Mouse (Mus musculus): Measurements from ENCODE around the gene Cisd3. TPM values are rescaled to one million over a fixed set of nuclear protein-coding genes. Genes with fewer than 3 reads are reported as not detected.

Cisd3 gene
- 46.0 TPM for polyA plus RNA-seq (2014; fragmentation: Illumina TruSeq; extraction: RNeasy Lipid Tissue Mini Kit (QIAGEN cat#74804); ENCODE audit: insufficient read depth, low read depth, low replicate concordance)

DNA sequence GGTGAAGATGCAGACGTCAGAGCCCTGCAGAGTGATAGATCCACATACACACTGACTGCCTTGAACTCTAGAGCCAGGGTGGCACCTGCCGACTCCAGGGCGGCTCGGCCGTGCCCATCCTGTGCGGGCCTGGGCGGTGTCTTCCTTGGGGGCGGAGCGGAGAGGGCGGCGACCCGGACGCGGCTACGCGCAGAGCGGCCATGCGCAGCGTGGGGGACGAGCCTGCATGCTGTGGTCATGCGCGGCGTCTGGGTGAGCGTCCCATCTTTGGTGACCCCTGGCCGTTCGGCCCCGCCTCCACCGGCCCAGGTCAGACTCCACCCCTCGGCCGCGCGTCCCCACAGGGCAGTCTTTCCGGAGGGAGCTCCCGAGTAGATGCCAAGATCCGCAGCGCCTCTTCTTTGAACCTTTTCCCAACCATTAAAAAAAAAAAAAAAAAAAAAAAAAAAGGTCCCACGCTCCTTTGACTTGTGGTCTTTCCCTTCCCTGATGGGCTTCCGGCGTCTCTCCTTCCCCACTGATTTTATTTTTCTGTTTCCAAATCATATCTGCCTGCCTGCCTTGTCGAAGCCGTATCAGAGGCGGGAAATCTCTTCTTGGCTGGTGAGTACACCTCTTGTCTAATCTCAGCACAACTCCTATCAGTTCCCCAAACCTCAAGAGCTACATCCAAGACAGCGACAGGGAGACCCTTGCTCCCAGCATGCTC, at the start of gene Cisd3:
Gene Cisd3 (plus strand): TSS at position 214 of the 709 bp plus-strand sequence.

DNA sequence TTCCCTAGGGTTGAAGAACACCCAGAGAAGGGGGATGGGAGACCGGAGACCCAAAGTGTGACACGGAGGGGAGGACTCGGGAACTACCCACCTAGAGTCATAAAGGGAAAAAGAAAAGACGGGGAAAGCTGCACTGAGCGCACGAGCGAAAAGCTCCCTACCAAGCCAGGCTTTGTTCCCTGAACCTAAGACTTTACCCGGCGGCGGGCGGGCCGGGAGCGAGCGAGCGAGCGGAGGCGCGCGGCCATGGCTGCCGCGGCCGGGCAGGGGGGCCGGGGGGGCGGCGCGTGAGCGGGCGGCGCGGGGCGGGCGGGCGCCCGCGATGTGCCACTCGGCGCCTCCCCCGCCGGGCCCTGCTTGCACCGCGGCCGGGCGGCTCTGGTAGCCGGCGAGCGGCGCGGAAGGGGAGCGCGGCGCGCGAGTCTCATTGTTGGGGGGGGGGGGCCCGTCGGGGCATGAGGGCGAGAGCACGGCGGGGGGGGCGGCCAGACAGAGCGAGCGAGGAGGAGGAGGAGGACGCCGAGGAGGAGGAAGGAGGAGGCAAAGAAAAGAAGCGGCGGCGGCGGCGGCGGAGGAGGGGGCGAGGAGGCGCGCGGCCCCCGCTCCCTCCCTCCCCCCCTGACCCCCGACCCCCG, 22.6 kb upstream of the Cisd3 start, which contains the start of gene Mllt6:
Gene Mllt6 (plus strand): TSS at position 522 of the 635 bp plus-strand sequence.

DNA sequence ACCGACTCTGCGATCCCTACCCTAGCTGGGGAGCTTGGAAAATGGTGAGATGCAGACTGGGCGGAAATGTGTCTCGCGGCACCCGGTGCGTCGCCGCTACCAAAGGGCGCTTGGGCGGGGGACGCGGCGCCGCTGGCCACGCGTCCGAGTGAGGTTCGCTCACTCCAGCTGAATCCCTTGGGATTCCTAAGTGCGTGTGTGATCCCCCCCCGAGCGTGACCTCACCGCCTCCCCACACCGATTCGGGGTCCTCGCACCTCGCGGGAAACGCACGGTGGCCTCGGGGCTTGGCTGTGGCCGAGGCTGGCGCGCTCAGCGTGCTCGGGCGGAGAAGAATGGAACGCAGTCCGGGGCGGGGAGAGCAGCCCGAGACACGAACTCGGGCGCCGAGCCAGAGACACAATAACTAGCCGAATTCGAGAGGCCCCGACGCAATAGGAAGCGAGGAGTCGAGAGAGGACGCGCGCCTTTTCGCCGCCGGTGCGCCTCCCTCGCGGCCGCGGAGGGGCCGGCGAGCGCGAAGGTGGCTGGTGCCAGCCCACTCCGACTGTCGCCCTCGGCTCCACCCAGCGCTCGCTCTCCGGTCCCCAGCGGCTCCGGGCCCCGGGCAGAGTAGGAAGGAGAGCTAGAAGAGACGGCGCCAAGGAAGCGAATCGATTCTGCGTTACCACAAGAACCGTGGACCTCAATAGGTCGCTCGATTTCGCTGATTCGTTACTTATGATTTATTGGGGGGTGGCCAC, 14.5 kb downstream of the Cisd3 start, which contains the start of gene Pcgf2:
Gene Pcgf2 (minus strand): TSS at position 495 of the 743 bp plus-strand sequence.

DNA sequence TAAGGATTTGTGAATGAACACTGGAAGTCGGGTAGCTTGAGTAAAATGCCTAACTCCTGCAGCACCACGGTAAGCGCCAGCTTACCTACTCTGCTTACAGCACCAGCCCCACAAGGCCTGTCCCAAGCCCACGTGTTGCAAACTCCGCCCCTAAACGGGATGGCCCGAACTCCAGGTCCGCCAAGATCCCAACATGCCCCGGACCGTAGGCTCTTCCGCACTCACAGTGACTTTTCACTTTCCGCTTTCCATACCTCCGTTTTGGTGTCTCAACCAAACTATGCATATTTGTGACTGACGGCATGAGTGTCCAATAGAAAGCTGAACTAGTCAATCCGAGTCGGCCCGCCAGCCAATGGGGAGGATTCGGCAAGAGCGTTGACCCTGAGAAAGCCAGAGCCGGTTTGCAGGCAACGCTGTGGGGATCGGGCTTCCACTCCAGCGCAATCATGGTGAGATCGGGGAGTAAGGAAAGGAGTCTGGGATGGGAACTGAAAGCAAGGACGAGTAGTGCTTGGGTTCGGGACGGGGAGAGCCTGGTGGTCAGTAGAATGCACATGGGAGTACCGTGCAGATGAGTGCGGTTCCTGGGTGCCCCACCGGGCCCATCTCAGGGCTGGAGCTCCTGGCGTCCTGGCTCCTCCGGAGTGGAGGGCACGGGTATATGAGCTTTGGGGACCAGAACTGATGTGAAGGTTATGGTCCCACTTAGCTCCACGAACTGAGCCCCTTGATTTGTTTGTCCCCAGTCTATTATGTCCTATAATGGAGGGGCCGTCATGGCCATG, 17.6 kb downstream of the Cisd3 start, which contains the start of gene Psmb3:
Gene Psmb3 (plus strand): TSS at position 361 of the 788 bp plus-strand sequence.

Other genes with a start within 250 kb of the Cisd3 start
- gene 4933428G20Rik, start 185.5 kb upstream of the Cisd3 start, polyA plus RNA-seq (2014; fragmentation: Illumina TruSeq; extraction: RNeasy Lipid Tissue Mini Kit (QIAGEN cat#74804); ENCODE audit: insufficient read depth, low read depth, low replicate concordance) = not detected
- 1.5 TPM for gene Srcin1, start 109.6 kb upstream of the Cisd3 start, polyA plus RNA-seq (2014; fragmentation: Illumina TruSeq; extraction: RNeasy Lipid Tissue Mini Kit (QIAGEN cat#74804); ENCODE audit: insufficient read depth, low read depth, low replicate concordance)
- gene Epop, start 56.1 kb upstream of the Cisd3 start, polyA plus RNA-seq (2014; fragmentation: Illumina TruSeq; extraction: RNeasy Lipid Tissue Mini Kit (QIAGEN cat#74804); ENCODE audit: insufficient read depth, low read depth, low replicate concordance) = 3.0 TPM
- gene Mllt6, start 22.4 kb upstream of the Cisd3 start, polyA plus RNA-seq (2014; fragmentation: Illumina TruSeq; extraction: RNeasy Lipid Tissue Mini Kit (QIAGEN cat#74804); ENCODE audit: insufficient read depth, low read depth, low replicate concordance) = 18.8 TPM
- gene Pcgf2, start 14.7 kb downstream of the Cisd3 start, polyA plus RNA-seq (2014; fragmentation: Illumina TruSeq; extraction: RNeasy Lipid Tissue Mini Kit (QIAGEN cat#74804); ENCODE audit: insufficient read depth, low read depth, low replicate concordance) = 12.3 TPM
- 212 TPM for gene Psmb3, start 17.6 kb downstream of the Cisd3 start, polyA plus RNA-seq (2014; fragmentation: Illumina TruSeq; extraction: RNeasy Lipid Tissue Mini Kit (QIAGEN cat#74804); ENCODE audit: insufficient read depth, low read depth, low replicate concordance)
- 8.3 TPM for gene Pip4k2b, start 58.9 kb downstream of the Cisd3 start, polyA plus RNA-seq (2014; fragmentation: Illumina TruSeq; extraction: RNeasy Lipid Tissue Mini Kit (QIAGEN cat#74804); ENCODE audit: insufficient read depth, low read depth, low replicate concordance)
- 7.0 TPM for gene Cwc25, start 80.7 kb downstream of the Cisd3 start, polyA plus RNA-seq (2014; fragmentation: Illumina TruSeq; extraction: RNeasy Lipid Tissue Mini Kit (QIAGEN cat#74804); ENCODE audit: insufficient read depth, low read depth, low replicate concordance)
- not detected for gene 1700001P01Rik, start 90.1 kb downstream of the Cisd3 start, polyA plus RNA-seq (2014; fragmentation: Illumina TruSeq; extraction: RNeasy Lipid Tissue Mini Kit (QIAGEN cat#74804); ENCODE audit: insufficient read depth, low read depth, low replicate concordance)
- gene Rpl23, start 96.6 kb downstream of the Cisd3 start, polyA plus RNA-seq (2014; fragmentation: Illumina TruSeq; extraction: RNeasy Lipid Tissue Mini Kit (QIAGEN cat#74804); ENCODE audit: insufficient read depth, low read depth, low replicate concordance) = 974 TPM
- 63.9 TPM for gene Lasp1, start 113.2 kb downstream of the Cisd3 start, polyA plus RNA-seq (2014; fragmentation: Illumina TruSeq; extraction: RNeasy Lipid Tissue Mini Kit (QIAGEN cat#74804); ENCODE audit: insufficient read depth, low read depth, low replicate concordance)
- gene B230217C12Rik, start 155.0 kb downstream of the Cisd3 start, polyA plus RNA-seq (2014; fragmentation: Illumina TruSeq; extraction: RNeasy Lipid Tissue Mini Kit (QIAGEN cat#74804); ENCODE audit: insufficient read depth, low read depth, low replicate concordance) = 2.6 TPM
- gene Fbxo47, start 198.3 kb downstream of the Cisd3 start, polyA plus RNA-seq (2014; fragmentation: Illumina TruSeq; extraction: RNeasy Lipid Tissue Mini Kit (QIAGEN cat#74804); ENCODE audit: insufficient read depth, low read depth, low replicate concordance) = not detected

All from lung, adult 10 weeks (tissue).